ENCODE assay signal across 8 mouse cellular contexts in genomic region chr10:86498673-86499391, GRCm38 (mm10). TPM values are rescaled to one million over a fixed set of nuclear protein-coding genes. Genes with fewer than 3 reads are reported as not detected.
A peak's percentile ranks its signal among the peaks of the same experiment; 100 is the strongest.
DNase-seq lines count a peak whose midpoint lies in the region; ATAC-seq and TF ChIP-seq lines count a peak whose summit lies in the region.

Gene Syn3, minus strand, starts transcription at chr10:86498896.

- H3K36me3 ChIP-seq in heart, embryonic 13.5 days: no peaks in the 10 kb centered on the region
- H3K36me3 ChIP-seq in kidney, postnatal 0 days (ENCODE audit: insufficient read depth, low read length): no peaks in the 10 kb centered on the region
- no peaks in the 10 kb centered on the region for H3K36me3 ChIP-seq in stomach, embryonic 14.5 days (ENCODE audit: control insufficient read depth, insufficient read depth, low read length)

- peaks cover 31% of the 10 kb centered on the region for H3K27me3 ChIP-seq in heart, embryonic 13.5 days (replicated peaks)
- H3K27me3 ChIP-seq in kidney, postnatal 0 days (ENCODE audit: insufficient read depth, low read length): no peaks in the 10 kb centered on the region
- no peaks in the 10 kb centered on the region for H3K27me3 ChIP-seq in stomach, embryonic 14.5 days (ENCODE audit: control insufficient read depth, insufficient read depth, low read length)

- DNase-seq in A20 (ENCODE audit: low read depth, low spot score): peak; percentile 83
- DNase-seq in brain, embryonic 14.5 days (ENCODE audit: low read depth): peak; percentile 98
- peak; percentile 52 for DNase-seq in fibroblast of lung, adult 2 months (ENCODE audit: low read depth)
- DNase-seq in kidney, postnatal 0 days (ENCODE audit: low spot score): peak; percentile 97
- peak; percentile 82 for DNase-seq in liver

- H3K9ac ChIP-seq in heart, embryonic 13.5 days: peak within 1 kb of the TSS; percentile 86
- H3K9ac ChIP-seq in kidney, postnatal 0 days (ENCODE audit: low read depth, low read length): peak within 1 kb of the TSS; percentile 81
- peak within 1 kb of the TSS; percentile 43 for H3K9ac ChIP-seq in stomach, embryonic 14.5 days (replicated peaks; ENCODE audit: low read depth, low read length)

- peak within 1 kb of the TSS; percentile 58 for H3K27ac ChIP-seq in heart, embryonic 13.5 days (replicated peaks)
- peak within 1 kb of the TSS; percentile 94 for H3K27ac ChIP-seq in kidney, postnatal 0 days
- peak within 1 kb of the TSS; percentile 33; the same call in 1 of the 2 replicates for H3K27ac ChIP-seq in stomach, embryonic 14.5 days (ENCODE audit: low read length)

- peak within 1 kb of the TSS; percentile 91 for H3K4me2 ChIP-seq in heart, embryonic 13.5 days
- H3K4me2 ChIP-seq in kidney, postnatal 0 days (ENCODE audit: low read length): peak within 1 kb of the TSS; percentile 92
- peak within 1 kb of the TSS; percentile 49 for H3K4me2 ChIP-seq in stomach, embryonic 14.5 days (replicated peaks; ENCODE audit: low read depth, low read length)

- WGBS in heart, embryonic 13.5 days: 0% methylated on average over 21 of the region's 21 CpGs
- WGBS in kidney, postnatal 0 days: under 1% methylated on average over 21 of the region's 21 CpGs
- WGBS in stomach, embryonic 14.5 days: 1% methylated on average over 21 of the region's 21 CpGs

- TF ChIP-seq POLR2A in brain, embryonic 14.5 days (IDR thresholded peaks at IDR 0.05; ENCODE audit: borderline replicate concordance, extremely low read depth, insufficient read depth, insufficient read length, poor library complexity, severe bottlenecking): peak; percentile 44; the same call in 1 of the 2 replicates

- H3K9me3 ChIP-seq in heart, embryonic 13.5 days: no peaks in the 10 kb centered on the region
- no peaks in the 10 kb centered on the region for H3K9me3 ChIP-seq in kidney, postnatal 0 days (replicated peaks; ENCODE audit: low read length)
- no peaks in the 10 kb centered on the region for H3K9me3 ChIP-seq in stomach, embryonic 14.5 days (ENCODE audit: control insufficient read depth, low read depth, low read length)

- peak; percentile 92 for ATAC-seq in heart, embryonic 13.5 days (ENCODE audit: extremely low read depth, insufficient number of reproducible peaks, low FRiP score, low TSS enrichment)
- peak; percentile 99 for ATAC-seq in kidney, postnatal 0 days (replicated peaks; ENCODE audit: low FRiP score, low read depth)
- ATAC-seq in monocyte, adult 5-6 weeks (replicated peaks; ENCODE audit: insufficient number of reproducible peaks, low FRiP score, low TSS enrichment, poor library complexity, severe bottlenecking): peak; percentile 62
- ATAC-seq in stomach, embryonic 14.5 days (ENCODE audit: insufficient number of reproducible peaks, insufficient read depth, low FRiP score, low read depth): peak; percentile 99

- TF ChIP-seq CTCF in brain, embryonic 14.5 days (IDR thresholded peaks at IDR 0.05; ENCODE audit: borderline replicate concordance, extremely low read depth, insufficient read depth, insufficient read length): peak; percentile 88
- peak; percentile 91 for TF ChIP-seq CTCF in kidney, postnatal 0 days (IDR thresholded peaks at IDR 0.05; ENCODE audit: low read depth)

- peaks cover 17% of the 10 kb centered on the region for H3K4me1 ChIP-seq in heart, embryonic 13.5 days
- H3K4me1 ChIP-seq in kidney, postnatal 0 days (replicated peaks; ENCODE audit: insufficient read depth, low read length): 0 out of 2 replicates have a peak, but pooled peaks cover 12% of the 10 kb centered on the region
- peaks cover 11% of the 10 kb centered on the region; the same call in 1 of the 2 replicates for H3K4me1 ChIP-seq in stomach, embryonic 14.5 days (ENCODE audit: control insufficient read depth, insufficient read depth, low read length)

- H3K4me3 ChIP-seq in heart, embryonic 13.5 days: peak within 1 kb of the TSS; percentile 71
- peak within 1 kb of the TSS; percentile 59 for H3K4me3 ChIP-seq in kidney, postnatal 0 days (replicated peaks; ENCODE audit: low read depth, low read length)
- H3K4me3 ChIP-seq in stomach, embryonic 14.5 days (ENCODE audit: low read depth, low read length): peak within 1 kb of the TSS; percentile 41

RNA-seq across cellular contexts. Expression of gene Syn3, which starts in this region (rescaled TPM):
- polyA plus RNA-seq in brain, embryonic 14.5 days (2012; rRNA removed): 10.4 and 25.2 TPM in 2 replicates
- polyA plus RNA-seq in heart, embryonic 13.5 days (2015; fragmentation: Nextera tagmentation; extraction: Ambion mirVana): 0.73 and 1.5 TPM in 2 replicates
- polyA plus RNA-seq in kidney, postnatal 0 days (2015; fragmentation: Nextera tagmentation; extraction: Ambion mirVana): 5.4 and 5.9 TPM in 2 replicates
- total RNA-seq in monocyte, adult 5-6 weeks (2017): 0.29 TPM in 1 of 3 replicates, not detected in the others
- 5.6 and 5.8 TPM in 2 replicates for polyA plus RNA-seq in stomach, embryonic 14.5 days (2014; fragmentation: Nextera tagmentation; extraction: Ambion mirVana)

Comparison
In these comparisons a context has a peak if more than half of its experiments do, and no peak if none do; other contexts are left out.
1. Peak in every context shown above with its lines: DNase-seq, ATAC-seq, H3K4me3 ChIP-seq and H3K27ac ChIP-seq.
2. Peak in ATAC-seq in monocyte, adult 5-6 weeks; RNA of the gene not detected or under 1 TPM.
3. H3K27ac ChIP-seq: peak in every context shown above with its lines; median percentile 94 in kidney, postnatal 0 days; 58 in heart, embryonic 13.5 days; 33 in stomach, embryonic 14.5 days.